Mouse (Mus musculus) liver, embryonic 12.5 days (tissue): ENCODE results near the gene Hjurp. TPM values are rescaled to one million over a fixed set of nuclear protein-coding genes. Genes with fewer than 3 reads are reported as not detected.
"Not testable (repeated sequence)": the region's sequence is repeated elsewhere in the genome, so short reads cannot be mapped to it uniquely, and the experiment has no call there.

ENCODE experiments used
- ATAC-seq: fragments of 200-750 bp; cut with Nextera tagmentation; 2 replicates; pipeline ENCODE4 v1.8.0; 2017; ENCODE audit warnings: moderate number of reproducible peaks, mild to moderate bottlenecking, moderate library complexity
- H3K27ac ChIP-seq: fragments of 300-500 bp; sonication (generic); 2 replicates; pipeline ENCODE4 v1.5.1; 2016; ENCODE audit warnings: mild to moderate bottlenecking
- H3K27me3 ChIP-seq: fragments of 300-500 bp; sonication (generic); replicated peaks from 2 replicates; pipeline ENCODE4 v1.6.1; 2016; ENCODE audit warnings: mild to moderate bottlenecking, moderate library complexity
- H3K36me3 ChIP-seq: fragments of 300-500 bp; sonication (generic); 2 replicates; pipeline ENCODE4 v1.6.1; 2016; ENCODE audit warnings: mild to moderate bottlenecking, moderate library complexity
- H3K4me1 ChIP-seq: fragments of 300-500 bp; sonication (generic); 2 replicates; pipeline ENCODE4 v1.6.1; 2016
- H3K4me2 ChIP-seq: fragments of 300-500 bp; sonication (generic); 2 replicates; pipeline ENCODE4 v1.6.1; 2016; ENCODE audit warnings: mild to moderate bottlenecking, moderate library complexity
- H3K4me3 ChIP-seq: fragments of 300-500 bp; sonication (generic); 2 replicates; pipeline ENCODE4 v1.5.1; 2016; ENCODE audit warnings: mild to moderate bottlenecking, moderate library complexity
- H3K9ac ChIP-seq: fragments of 300-500 bp; sonication (generic); 2 replicates; pipeline ENCODE4 v1.6.1; 2016; ENCODE audit warnings: mild to moderate bottlenecking, moderate library complexity
- H3K9me3 ChIP-seq: fragments of 300-500 bp; sonication (generic); replicated peaks from 2 replicates; pipeline ENCODE4 v1.6.1; 2016; ENCODE audit warnings: mild to moderate bottlenecking, moderate library complexity
- WGBS: fragments of 180-500 bp; shearing (Covaris S2); methylation state at CpG from one replicate; pipeline ENCODE4 v1.1.7; 2016; ENCODE audit not compliant: insufficient replicate concordance; 5-methylcytosine and 5-hydroxymethylcytosine counted together
- polyA plus RNA-seq: library from polyadenylated mRNA; unstranded; fragments of >200 nt; fragmentation: Nextera tagmentation; extraction: Ambion mirVana; gene quantifications from 2 replicates; pipeline ENCODE4 v1.2.1, GENCODE M21; 2016

The Hjurp gene
- polyA plus RNA-seq, 1 experiment from 2014 or later: 106 TPM

GRCm38 (mm10) chr1:88229566-88229965, 47.9 kb downstream of the Hjurp start:
- no peak for ATAC-seq
- Histone ChIP-seq H3K4me3 (no peak overlapping the region), H3K4me1 (no peaks in the 10 kb centered on the region), H3K36me3 (no peaks in the 10 kb centered on the region), H3K9me3 (peaks cover 84% of the 10 kb centered on the region), H3K27me3 (no peaks in the 10 kb centered on the region), H3K27ac (no peak overlapping the region), H3K4me2 (no peak overlapping the region), H3K9ac (no peak overlapping the region)
- WGBS: 59% methylated on average over 3 of the region's 3 CpGs

- H3K36me3 ChIP-seq: no peaks in the 10 kb centered on the region
- H3K27ac ChIP-seq: no peak overlapping the region
- H3K27me3 ChIP-seq: no peaks in the 10 kb centered on the region
- H3K9me3 ChIP-seq: peaks cover 70% of the 10 kb centered on the region
- no peak overlapping the region for H3K9ac ChIP-seq
- H3K4me1 ChIP-seq: no peaks in the 10 kb centered on the region
- H3K4me3 ChIP-seq: no peak overlapping the region
- 60% methylated on average over 7 of the region's 7 CpGs for WGBS
- ATAC-seq: no peak
- no peak overlapping the region for H3K4me2 ChIP-seq
Measured at GRCm38 (mm10) chr1:88228121-88228520, 49.3 kb downstream of the Hjurp start.

GRCm38 (mm10) chr1:88227482-88227881, 50.0 kb downstream of the Hjurp start:
- no peak for ATAC-seq
- 41% methylated on average over 2 of the region's 2 CpGs for WGBS
- no peak overlapping the region for H3K27ac ChIP-seq
- H3K4me2 ChIP-seq: no peak overlapping the region
- H3K9ac ChIP-seq: no peak overlapping the region
- no peaks in the 10 kb centered on the region for H3K36me3 ChIP-seq
- H3K4me1 ChIP-seq: no peaks in the 10 kb centered on the region
- H3K27me3 ChIP-seq: no peaks in the 10 kb centered on the region
- peaks cover 63% of the 10 kb centered on the region for H3K9me3 ChIP-seq
- H3K4me3 ChIP-seq: no peak overlapping the region

GRCm38 (mm10) chr1:88226670-88227379, 50.6 kb downstream of the Hjurp start, which contains the start of gene Mroh2a:
Gene Mroh2a (plus strand): TSS chr1:88226986.
- no peak within 1 kb of the TSS for H3K4me2 ChIP-seq
- 35% methylated on average over 5 of the region's 5 CpGs for WGBS
- H3K27ac ChIP-seq: no peak within 1 kb of the TSS
- no peak within 1 kb of the TSS for H3K4me3 ChIP-seq
- peaks cover 58% of the 10 kb centered on the region for H3K9me3 ChIP-seq
- no peaks in the 10 kb centered on the region for H3K27me3 ChIP-seq
- H3K36me3 ChIP-seq: no peaks in the 10 kb centered on the region
- H3K4me1 ChIP-seq: no peaks in the 10 kb centered on the region
- ATAC-seq: no peak
- H3K9ac ChIP-seq: no peak within 1 kb of the TSS

GRCm38 (mm10) chr1:88225741-88226140, 51.7 kb downstream of the Hjurp start:
- peaks cover 47% of the 10 kb centered on the region for H3K9me3 ChIP-seq
- ATAC-seq: no peak
- no peak overlapping the region for H3K4me2 ChIP-seq
- H3K27me3 ChIP-seq: no peaks in the 10 kb centered on the region
- H3K27ac ChIP-seq: no peak overlapping the region
- H3K4me1 ChIP-seq: no peaks in the 10 kb centered on the region
- no peak overlapping the region for H3K9ac ChIP-seq
- no peaks in the 10 kb centered on the region for H3K36me3 ChIP-seq
- no peak overlapping the region for H3K4me3 ChIP-seq

- not testable (repeated sequence) for H3K4me1 ChIP-seq, H3K4me3 ChIP-seq, ATAC-seq, H3K4me2 ChIP-seq, H3K27me3 ChIP-seq, H3K36me3 ChIP-seq, H3K27ac ChIP-seq, H3K9ac ChIP-seq
- H3K9me3 ChIP-seq: peaks cover 42% of the 10 kb centered on the region
- 21% methylated on average over 2 of the region's 2 CpGs for WGBS
Measured at GRCm38 (mm10) chr1:88225301-88225700, 52.1 kb downstream of the Hjurp start.

- H3K27ac ChIP-seq: no peak overlapping the region
- WGBS: 48% methylated on average over 2 of the region's 2 CpGs
- no peaks in the 10 kb centered on the region for H3K27me3 ChIP-seq
- H3K36me3 ChIP-seq: no peaks in the 10 kb centered on the region
- no peak overlapping the region for H3K4me3 ChIP-seq
- peaks cover 32% of the 10 kb centered on the region for H3K9me3 ChIP-seq
- H3K4me1 ChIP-seq: no peaks in the 10 kb centered on the region
- no peak for ATAC-seq
- H3K9ac ChIP-seq: no peak overlapping the region
- H3K4me2 ChIP-seq: no peak overlapping the region
Measured at GRCm38 (mm10) chr1:88224029-88224776, 53.2 kb downstream of the Hjurp start.

GRCm38 (mm10) chr1:88223591-88223990, 53.8 kb downstream of the Hjurp start:
- Histone ChIP-seq H3K27ac (no peak overlapping the region), H3K4me1 (no peaks in the 10 kb centered on the region), H3K4me3 (no peak overlapping the region), H3K27me3 (no peaks in the 10 kb centered on the region), H3K9ac (no peak overlapping the region), H3K36me3 (no peaks in the 10 kb centered on the region), H3K9me3 (peaks cover 28% of the 10 kb centered on the region), H3K4me2 (no peak overlapping the region)
- WGBS: 28% methylated on average over 1 of the region's 1 CpGs
- ATAC-seq: no peak

GRCm38 (mm10) chr1:88223011-88223515, 54.4 kb downstream of the Hjurp start:
- not testable (repeated sequence) for H3K4me3 ChIP-seq, H3K27ac ChIP-seq, ATAC-seq

GRCm38 (mm10) chr1:88222216-88222615, 55.2 kb downstream of the Hjurp start:
- Histone ChIP-seq H3K4me1 (no peaks in the 10 kb centered on the region), H3K27me3 (no peaks in the 10 kb centered on the region), H3K9me3 (peaks cover 22% of the 10 kb centered on the region), H3K36me3 (no peaks in the 10 kb centered on the region), H3K27ac (no peak overlapping the region), H3K4me2 (no peak overlapping the region), H3K4me3 (no peak overlapping the region), H3K9ac (no peak overlapping the region)
- no peak for ATAC-seq
- 38% methylated on average over 2 of the region's 2 CpGs for WGBS

More at GRCm38 (mm10) chr1:88223011-88223515, 54.4 kb downstream of the Hjurp start:
- H3K36me3 ChIP-seq, H3K9ac ChIP-seq, H3K4me1 ChIP-seq, H3K27me3 ChIP-seq, H3K4me2 ChIP-seq: not testable (repeated sequence)
- peaks cover 24% of the 10 kb centered on the region for H3K9me3 ChIP-seq

- peaks cover 21% of the 10 kb centered on the region for H3K9me3 ChIP-seq
- no peak overlapping the region for H3K4me2 ChIP-seq
- H3K4me1 ChIP-seq: no peaks in the 10 kb centered on the region
- no peak overlapping the region for H3K4me3 ChIP-seq
- H3K27me3 ChIP-seq: no peaks in the 10 kb centered on the region
- ATAC-seq: no peak
- no peak overlapping the region for H3K9ac ChIP-seq
- no peaks in the 10 kb centered on the region for H3K36me3 ChIP-seq
- H3K27ac ChIP-seq: no peak overlapping the region
Measured at GRCm38 (mm10) chr1:88220336-88220735, 57.1 kb downstream of the Hjurp start.

- H3K9ac ChIP-seq: no peak overlapping the region
- no peak overlapping the region for H3K27ac ChIP-seq
- WGBS: 15% methylated on average over 1 of the region's 1 CpGs
- no peaks in the 10 kb centered on the region for H3K4me1 ChIP-seq
- no peaks in the 10 kb centered on the region for H3K27me3 ChIP-seq
- peaks cover 31% of the 10 kb centered on the region for H3K9me3 ChIP-seq
- no peak for ATAC-seq
- H3K4me2 ChIP-seq: no peak overlapping the region
- no peak overlapping the region for H3K4me3 ChIP-seq
- H3K36me3 ChIP-seq: no peaks in the 10 kb centered on the region
Measured at GRCm38 (mm10) chr1:88219054-88219453, 58.4 kb downstream of the Hjurp start.
